Mouse (Mus musculus) lung, postnatal 0 days (tissue): ENCODE measurements at regions not wholly inside any gene's neighbourhood (a gene's known extent, or its start where the extent isn't known, plus 50 kb on each side); places are given as distances from the start of the nearest gene placed in this dataset.

ENCODE experiments used
- CTCF ChIP-seq: IDR thresholded peaks from 2 replicates; pipeline ENCODE4 v1.5.1; 2016; ENCODE audit warnings: antibody characterized with exemption, mild to moderate bottlenecking
- EP300 ChIP-seq: IDR thresholded peaks from 2 replicates; pipeline ENCODE4 v1.6.1; 2016; ENCODE audit warnings: antibody characterized with exemption, mild to moderate bottlenecking, control low read depth

DNA sequence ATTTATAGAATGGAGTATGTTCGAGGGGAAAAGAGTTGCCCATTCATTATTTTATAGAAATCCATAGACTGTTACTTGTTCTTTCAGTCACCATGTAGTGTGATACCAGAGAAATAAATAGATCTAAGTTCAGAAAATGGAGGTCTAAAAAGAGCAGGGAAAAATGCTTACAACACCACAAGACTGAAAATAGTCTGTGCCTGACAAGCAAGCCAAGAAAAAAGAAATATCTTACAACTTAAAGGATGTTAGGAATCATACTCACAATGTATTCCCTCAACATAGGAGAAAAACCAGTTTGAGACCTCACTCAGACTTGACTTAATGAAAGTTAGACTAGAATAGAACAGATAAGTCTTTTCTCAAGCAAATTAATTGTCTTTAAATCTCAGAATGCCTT lies 1486.6 kb upstream of the Sel1l start:
- TF ChIP-seq CTCF (no peak), EP300 (no peak)
